Mouse (Mus musculus) liver, adult 2 months (tissue): ENCODE results near the gene Dlg5.

Experiments used
- CTCF ChIP-seq: fragments of 200-500 bp; IDR thresholded peaks from 2 replicates; pipeline ENCODE4 v1.5.1; 2011; ENCODE audit warnings: low read depth, low read length, control low read depth
- POLR2A ChIP-seq: fragments of 200-500 bp; IDR thresholded peaks from 2 replicates; pipeline ENCODE4 v1.6.1; 2011; ENCODE audit warnings: low read length, control low read depth; ENCODE audit not compliant: insufficient read depth; ENCODE audit errors: extremely low read depth

DNA sequence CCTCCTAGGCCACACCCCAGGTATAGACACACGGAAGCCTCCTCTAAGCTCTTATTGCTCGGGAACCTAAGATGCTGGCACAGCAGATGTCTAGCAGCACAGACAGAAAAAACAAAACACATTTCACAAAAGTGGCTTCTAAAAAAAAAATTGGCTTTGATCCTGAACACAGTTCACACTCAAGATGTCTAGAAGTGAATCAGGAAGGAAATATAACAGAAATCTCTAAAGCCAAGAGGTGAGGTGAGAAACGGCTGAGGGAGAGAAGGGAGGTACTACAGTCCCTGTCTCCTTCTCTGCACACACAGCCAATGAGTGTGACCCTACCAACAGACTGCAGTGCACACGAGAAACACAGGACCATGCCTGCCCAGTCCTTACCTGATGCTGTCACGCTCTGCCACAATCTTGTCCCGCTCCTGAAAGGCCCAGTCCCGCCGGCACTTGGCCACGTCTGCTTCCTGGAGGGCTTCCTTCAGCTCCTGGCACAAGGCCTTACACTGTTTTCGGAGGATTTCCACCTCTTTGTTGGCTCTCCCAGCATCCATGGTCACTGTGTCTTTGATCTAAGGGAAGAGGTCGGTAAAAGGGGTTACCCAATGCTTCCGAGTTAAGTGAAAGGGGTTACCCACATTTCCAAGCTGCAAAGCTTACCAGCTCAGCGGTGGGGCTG, 73.9 kb downstream of the Dlg5 start:
- no peak for TF ChIP-seq POLR2A
- TF ChIP-seq CTCF = no peak
